Mouse (Mus musculus) hematopoietic stem cell, adult 5-6 weeks (primary cell): Measurements from ENCODE around the gene Sap30bp. TPM values are rescaled to one million over a fixed set of nuclear protein-coding genes. Genes with fewer than 3 reads are reported as not detected.

Experiments
- ATAC-seq, 2 experiments: fragments of 125-278 bp in 1 of 2; replicated peaks in 1 of 2; 2 replicates each; pipeline ENCODE4 v1.8.0; 2016 to 2017; ENCODE audit warnings: inconsistent platforms in 2 of 2, mild to moderate bottlenecking in 2 of 2, moderate number of reproducible peaks in 2 of 2, low read depth in 1 of 2, moderate TSS enrichment in 1 of 2; ENCODE audit not compliant: low FRiP score in 2 of 2, poor library complexity in 2 of 2, severe bottlenecking in 2 of 2, insufficient read depth in 1 of 2, low TSS enrichment in 1 of 2
- total RNA-seq: library from RNA; stranded (forward); fragments of 172-1452, 232-1000 nt; gene quantifications from 2 replicates; pipeline ENCODE4 v1.2.3, GENCODE M21; 2017

The Sap30bp gene
- total RNA-seq, 1 experiment from 2014 or later = 170 TPM

GRCm38 (mm10) chr11:115903384-115904230 is 29.5 kb upstream of the Sap30bp start:
- no peak; a peak in 1 of 4 replicates for ATAC-seq

GRCm38 (mm10) chr11:115904231-115904955 is 28.7 kb upstream of the Sap30bp start:
- ATAC-seq = no peak

GRCm38 (mm10) chr11:115904956-115905790 is 27.9 kb upstream of the Sap30bp start:
- ATAC-seq = no peak

- no peak for ATAC-seq
Measured at GRCm38 (mm10) chr11:115906116-115906515, 27.0 kb upstream of the Sap30bp start.

- no peak for ATAC-seq
Measured at GRCm38 (mm10) chr11:115906521-115906920, 26.6 kb upstream of the Sap30bp start.

GRCm38 (mm10) chr11:115911134-115911561 is 21.9 kb upstream of the Sap30bp start:
- peak; percentile 39 to 67 for ATAC-seq

GRCm38 (mm10) chr11:115911632-115912376 is 21.3 kb upstream of the Sap30bp start, which contains the start of gene Smim6:
TSS of gene Smim6 (plus strand) at chr11:115912017.
- ATAC-seq = peak; percentile 60 to 68

- no peak for ATAC-seq
Measured at GRCm38 (mm10) chr11:115916579-115916978, 16.5 kb upstream of the Sap30bp start.

- ATAC-seq = no peak
Measured at GRCm38 (mm10) chr11:115918637-115919036, 14.4 kb upstream of the Sap30bp start.

GRCm38 (mm10) chr11:115919073-115919472 is 14.0 kb upstream of the Sap30bp start:
- no peak for ATAC-seq

GRCm38 (mm10) chr11:115920110-115920818 is 12.8 kb upstream of the Sap30bp start:
- peak in 1 of 2 experiments; percentile 62; a peak in 2 of 4 replicates for ATAC-seq

GRCm38 (mm10) chr11:115921986-115922385 is 11.1 kb upstream of the Sap30bp start:
- ATAC-seq = no peak

GRCm38 (mm10) chr11:115929031-115929430 is 4.1 kb upstream of the Sap30bp start:
- ATAC-seq = no peak

- ATAC-seq = no peak
Measured at GRCm38 (mm10) chr11:115929818-115930217, 3.3 kb upstream of the Sap30bp start.

GRCm38 (mm10) chr11:115931235-115931634 is 1.8 kb upstream of the Sap30bp start:
- ATAC-seq = no peak

GRCm38 (mm10) chr11:115933747-115934110 is 647 bp downstream of the Sap30bp start:
- ATAC-seq = no peak; a peak in 1 of 4 replicates
